Mouse (Mus musculus) lung, postnatal 0 days (tissue): Measurements from ENCODE around the gene Shank1. TPM values are rescaled to one million over a fixed set of nuclear protein-coding genes. Genes with fewer than 3 reads are reported as not detected.
"Not testable (repeated sequence)": the region's sequence is repeated elsewhere in the genome, so short reads cannot be mapped to it uniquely, and the experiment has no call there.

Experiments
- ATAC-seq: fragments of 200-750 bp; cut with Nextera tagmentation; 2 replicates; pipeline ENCODE4 v1.8.0; 2017; ENCODE audit warnings: moderate library complexity
- DNase-seq: peaks from one replicate; pipeline ENCODE4 v3.0.0-alpha.2; 2016; ENCODE audit warnings: low spot score
- H3K27ac ChIP-seq: fragments of 300-500 bp; sonication (generic); 2 replicates; pipeline ENCODE4 v1.5.1; 2014; ENCODE audit warnings: antibody characterized with exemption, mild to moderate bottlenecking, low read length, mixed read lengths
- H3K27me3 ChIP-seq: fragments of 300-500 bp; sonication (generic); replicated peaks from 2 replicates; pipeline ENCODE4 v1.6.1; 2014; ENCODE audit warnings: low read length, mixed read lengths; ENCODE audit not compliant: insufficient read depth
- H3K36me3 ChIP-seq: fragments of 300-500 bp; sonication (generic); 2 replicates; pipeline ENCODE4 v1.6.1; 2014; ENCODE audit warnings: low read length, mixed read lengths; ENCODE audit not compliant: insufficient read depth
- H3K4me1 ChIP-seq: fragments of 300-500 bp; sonication (generic); 2 replicates; pipeline ENCODE4 v1.6.1; 2014; ENCODE audit warnings: antibody characterized with exemption, low read depth, low read length, mixed read lengths; ENCODE audit not compliant: insufficient read depth
- H3K4me2 ChIP-seq: fragments of 300-500 bp; sonication (generic); replicated peaks from 2 replicates; pipeline ENCODE4 v1.6.1; 2014; ENCODE audit warnings: low read depth, mild to moderate bottlenecking, low read length, moderate library complexity, mixed read lengths
- H3K4me3 ChIP-seq: fragments of 300-500 bp; sonication (generic); 2 replicates; pipeline ENCODE4 v1.5.1; 2014; ENCODE audit warnings: low read depth, low read length
- H3K9ac ChIP-seq: fragments of 300-500 bp; sonication (generic); replicated peaks from 2 replicates; pipeline ENCODE4 v1.6.1; 2014; ENCODE audit warnings: low read depth, mild to moderate bottlenecking
- H3K9me3 ChIP-seq: fragments of 300-500 bp; sonication (generic); 2 replicates; pipeline ENCODE4 v1.6.1; 2016; ENCODE audit warnings: low read length, mixed read lengths
- CTCF ChIP-seq: IDR thresholded peaks from 2 replicates; pipeline ENCODE4 v1.5.1; 2016; ENCODE audit warnings: antibody characterized with exemption, mild to moderate bottlenecking
- EP300 ChIP-seq: IDR thresholded peaks from 2 replicates; pipeline ENCODE4 v1.6.1; 2016; ENCODE audit warnings: antibody characterized with exemption, mild to moderate bottlenecking, control low read depth
- WGBS: fragments of 180-500 bp; shearing (Covaris S2); extraction: QIAGEN DNeasy Blood & Tissue Kit; methylation state at CpG from one replicate; pipeline ENCODE4 v1.1.7; 2014; 5-methylcytosine and 5-hydroxymethylcytosine counted together
- polyA plus RNA-seq: library from polyadenylated mRNA; unstranded; fragments of >200 nt; fragmentation: Nextera tagmentation; extraction: Ambion mirVana; gene quantifications from 2 replicates; pipeline ENCODE4 v1.2.1, GENCODE M21; 2015

The Shank1 gene
- polyA plus RNA-seq, 1 experiment from 2014 or later = 0.23 TPM

- H3K36me3 ChIP-seq = no peaks in the 10 kb centered on the region
- no peak overlapping the region for H3K4me3 ChIP-seq
- no peak overlapping the region for H3K9ac ChIP-seq
- no peaks in the 10 kb centered on the region for H3K9me3 ChIP-seq
- WGBS = 46% methylated on average over 2 of the region's 2 CpGs
- H3K27ac ChIP-seq = no peak overlapping the region
- H3K4me2 ChIP-seq = no peak overlapping the region
- ATAC-seq = no peak
- TF ChIP-seq CTCF (peak; percentile 65), EP300 (no peak)
- peaks cover 10% of the 10 kb centered on the region; the same call in 1 of the 2 replicates for H3K27me3 ChIP-seq
- DNase-seq = no peak
- no peaks in the 10 kb centered on the region for H3K4me1 ChIP-seq
Measured at GRCm38 (mm10) chr7:44277250-44277622, 32.8 kb upstream of the Shank1 start.

DNA sequence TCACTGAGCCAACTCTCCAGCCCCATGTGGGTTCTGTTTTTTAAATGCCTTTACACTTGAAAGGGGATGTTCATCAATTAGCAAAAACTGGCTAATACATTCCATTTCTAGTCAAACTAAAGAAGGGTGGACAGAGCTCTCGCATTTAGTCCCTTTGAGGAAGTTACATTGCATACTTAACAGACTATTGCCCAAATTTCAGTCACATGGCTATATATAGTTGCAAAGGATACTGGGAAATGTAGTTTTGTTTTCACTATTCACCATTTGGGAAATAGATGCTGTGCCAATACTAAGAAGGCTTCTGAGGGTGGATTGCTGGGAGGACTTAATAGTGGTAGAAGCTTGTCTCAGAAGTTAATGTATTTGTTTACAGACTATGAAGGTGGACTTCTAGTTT lies 29.1 kb upstream of the Shank1 start:
- ATAC-seq (no peak), DNase-seq (peak; percentile 39)

DNA sequence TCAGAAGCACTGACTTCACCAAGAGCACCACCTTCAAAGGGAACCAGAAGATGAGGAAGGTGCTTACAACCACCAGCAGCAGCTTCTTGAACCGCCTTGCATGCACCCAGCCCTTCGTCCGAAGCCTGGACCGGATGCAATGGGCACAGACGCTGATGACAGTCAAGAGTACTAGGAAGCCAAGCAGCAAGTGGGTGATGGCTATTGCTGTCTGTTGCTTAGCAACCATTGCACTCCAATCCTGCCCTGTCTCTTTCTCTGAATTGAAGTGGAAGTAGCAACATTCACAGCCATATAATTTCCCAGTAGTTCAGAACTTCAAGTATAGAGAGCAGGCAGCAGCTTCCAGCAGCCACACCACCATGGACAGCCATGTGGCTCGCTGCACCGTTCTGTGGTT lies 28.5 kb upstream of the Shank1 start:
- DNase-seq = no peak
- no peak overlapping the region for H3K27ac ChIP-seq
- no peak overlapping the region for H3K9ac ChIP-seq
- H3K9me3 ChIP-seq = no peaks in the 10 kb centered on the region
- no peak for TF ChIP-seq CTCF
- TF ChIP-seq EP300 = no peak
- WGBS = 61% methylated on average over 7 of the region's 7 CpGs
- no peak overlapping the region for H3K4me2 ChIP-seq
- no peak for ATAC-seq
- H3K27me3 ChIP-seq = no peaks in the 10 kb centered on the region
- H3K4me3 ChIP-seq = no peak overlapping the region
- H3K4me1 ChIP-seq = no peaks in the 10 kb centered on the region
- H3K36me3 ChIP-seq = no peaks in the 10 kb centered on the region

More for the DNA sequence above, 29.1 kb upstream of the Shank1 start:
- Histone ChIP-seq H3K4me2 (no peak overlapping the region), H3K4me1 (no peaks in the 10 kb centered on the region), H3K9ac (no peak overlapping the region), H3K27ac (no peak overlapping the region), H3K4me3 (no peak overlapping the region), H3K9me3 (no peaks in the 10 kb centered on the region), H3K36me3 (no peaks in the 10 kb centered on the region), H3K27me3 (no peaks in the 10 kb centered on the region)
- no peak for TF ChIP-seq CTCF
- TF ChIP-seq EP300 = no peak
- WGBS = 47% methylated on average over 1 of the region's 1 CpGs

GRCm38 (mm10) chr7:44287760-44288159 lies 22.3 kb upstream of the Shank1 start:
- H3K27me3 ChIP-seq = no peaks in the 10 kb centered on the region
- WGBS = 53% methylated on average over 7 of the region's 7 CpGs
- DNase-seq (no peak), ATAC-seq (no peak)
- no peak overlapping the region for H3K4me3 ChIP-seq
- no peak overlapping the region for H3K27ac ChIP-seq
- no peak overlapping the region for H3K9ac ChIP-seq
- H3K9me3 ChIP-seq = no peaks in the 10 kb centered on the region
- TF ChIP-seq EP300 = no peak
- no peak for TF ChIP-seq CTCF
- H3K4me2 ChIP-seq = no peak overlapping the region
- no peaks in the 10 kb centered on the region for H3K4me1 ChIP-seq
- H3K36me3 ChIP-seq = no peaks in the 10 kb centered on the region

GRCm38 (mm10) chr7:44290986-44291385 lies 19.1 kb upstream of the Shank1 start:
- Histone ChIP-seq H3K4me3 (no peak overlapping the region), H3K4me2 (no peak overlapping the region), H3K9ac (no peak overlapping the region), H3K27me3 (no peaks in the 10 kb centered on the region), H3K9me3 (no peaks in the 10 kb centered on the region), H3K4me1 (no peaks in the 10 kb centered on the region), H3K27ac (no peak overlapping the region), H3K36me3 (no peaks in the 10 kb centered on the region)
- WGBS = 68% methylated on average over 4 of the region's 4 CpGs
- TF ChIP-seq CTCF (no peak), EP300 (no peak)
- ATAC-seq (no peak), DNase-seq (no peak)

GRCm38 (mm10) chr7:44291418-44291817 lies 18.6 kb upstream of the Shank1 start:
- ATAC-seq = no peak
- no peak for TF ChIP-seq EP300
- no peak for TF ChIP-seq CTCF
- no peak for DNase-seq
- 51% methylated on average over 4 of the region's 4 CpGs for WGBS
- Histone ChIP-seq H3K4me2 (no peak overlapping the region), H3K4me3 (no peak overlapping the region), H3K27ac (no peak overlapping the region), H3K9ac (no peak overlapping the region), H3K27me3 (no peaks in the 10 kb centered on the region), H3K9me3 (no peaks in the 10 kb centered on the region), H3K36me3 (no peaks in the 10 kb centered on the region), H3K4me1 (no peaks in the 10 kb centered on the region)

GRCm38 (mm10) chr7:44297501-44297900 lies 12.6 kb upstream of the Shank1 start:
- H3K9me3 ChIP-seq = not testable (repeated sequence)

More at GRCm38 (mm10) chr7:44297501-44297900, 12.6 kb upstream of the Shank1 start:
- not testable (repeated sequence) for H3K9ac ChIP-seq, H3K27me3 ChIP-seq, H3K4me1 ChIP-seq, H3K4me3 ChIP-seq, H3K36me3 ChIP-seq, H3K27ac ChIP-seq, DNase-seq, ATAC-seq, H3K4me2 ChIP-seq
- WGBS = 84% methylated on average over 2 of the region's 2 CpGs
